Mouse (Mus musculus) CH12.LX (cell line): ENCODE results near the gene Serinc5.

Source experiments
- EP300 ChIP-seq: IDR thresholded peaks from 2 replicates; pipeline ENCODE4 v1.6.1; 2011; ENCODE audit warnings: low read length, improper control_type of control experiment
- HCFC1 ChIP-seq: IDR thresholded peaks from 2 replicates; pipeline ENCODE4 v1.6.1; 2012; ENCODE audit warnings: low read depth, mild to moderate bottlenecking, inconsistent platforms, low read length, improper control_type of control experiment
- POLR2A ChIP-seq: IDR thresholded peaks from 2 replicates; pipeline ENCODE4 v1.6.1; 2011; ENCODE audit warnings: low read depth, mild to moderate bottlenecking, improper control_type of control experiment, low read length

GRCm38 (mm10) chr13:92743337-92743736 is 132.4 kb downstream of the Serinc5 start:
- TF ChIP-seq HCFC1 (no peak), POLR2A (no peak), EP300 (no peak)
